Mouse (Mus musculus) adrenal gland, adult 2 months (tissue): Measurements from ENCODE around the gene Plekha7. TPM values are rescaled to one million over a fixed set of nuclear protein-coding genes. Genes with fewer than 3 reads are reported as not detected.

Experiments
- DNase-seq: peaks from one replicate; pipeline ENCODE4 v3.0.0; 2021
- polyA plus RNA-seq: library from polyadenylated mRNA; depleted of rRNA; stranded (reverse); fragments of >200 nt; gene quantifications from 2 replicates; pipeline ENCODE4 v1.2.3, GENCODE M21; 2012
- total RNA-seq, 2 experiments: library from RNA; stranded (reverse); gene quantifications; 2 replicates each; pipeline ENCODE4 v1.2.3; 2021

The Plekha7 gene
- total and polyA plus RNA-seq, 3 experiments: 10.2 to 22.1 (median 20.7) TPM

- no peak for DNase-seq
Observed at GRCm38 (mm10) chr7:116187521-116187920, 120.7 kb downstream of the Plekha7 start.

GRCm38 (mm10) chr7:116186847-116187246 lies 121.3 kb downstream of the Plekha7 start:
- no peak for DNase-seq

- no peak for DNase-seq
Observed at GRCm38 (mm10) chr7:116186156-116186555, 122.0 kb downstream of the Plekha7 start.

GRCm38 (mm10) chr7:116184358-116185057 lies 123.7 kb downstream of the Plekha7 start:
- DNase-seq: no peak

GRCm38 (mm10) chr7:116182451-116182850 lies 125.7 kb downstream of the Plekha7 start:
- peak; percentile 42 for DNase-seq

- DNase-seq: no peak
Observed at GRCm38 (mm10) chr7:116181444-116181946, 126.7 kb downstream of the Plekha7 start.

- no peak for DNase-seq
Observed at GRCm38 (mm10) chr7:116178916-116179315, 129.3 kb downstream of the Plekha7 start.

GRCm38 (mm10) chr7:116172774-116173173 lies 135.4 kb downstream of the Plekha7 start:
- DNase-seq: no peak

- no peak for DNase-seq
Observed at GRCm38 (mm10) chr7:116169426-116169825, 138.8 kb downstream of the Plekha7 start.

GRCm38 (mm10) chr7:116168224-116168623 lies 140.0 kb downstream of the Plekha7 start:
- DNase-seq: no peak

- DNase-seq: no peak
Observed at GRCm38 (mm10) chr7:116164232-116164631, 143.9 kb downstream of the Plekha7 start.

GRCm38 (mm10) chr7:116161544-116161943 lies 146.6 kb downstream of the Plekha7 start:
- DNase-seq: peak; percentile 20

- DNase-seq: peak; percentile 31
Observed at GRCm38 (mm10) chr7:116156894-116157143, 151.4 kb downstream of the Plekha7 start.

GRCm38 (mm10) chr7:116156072-116156893 lies 151.9 kb downstream of the Plekha7 start:
- DNase-seq: peak; percentile 43

- DNase-seq: peak; percentile 61
Observed at GRCm38 (mm10) chr7:116153781-116154368, 154.3 kb downstream of the Plekha7 start.

- no peak for DNase-seq
Observed at GRCm38 (mm10) chr7:116149568-116149967, 158.6 kb downstream of the Plekha7 start.

GRCm38 (mm10) chr7:116147114-116147513 lies 161.1 kb downstream of the Plekha7 start:
- DNase-seq: no peak

- no peak for DNase-seq
Observed at GRCm38 (mm10) chr7:116145030-116145429, 163.1 kb downstream of the Plekha7 start.

- no peak for DNase-seq
Observed at GRCm38 (mm10) chr7:116137671-116138070, 170.5 kb downstream of the Plekha7 start.

GRCm38 (mm10) chr7:116137149-116137548 lies 171.0 kb downstream of the Plekha7 start:
- DNase-seq: no peak

GRCm38 (mm10) chr7:116134413-116135292 lies 173.5 kb downstream of the Plekha7 start:
- DNase-seq: no peak

- DNase-seq: peak; percentile 78
Observed at GRCm38 (mm10) chr7:116132078-116132477, 176.1 kb downstream of the Plekha7 start.
